Mouse (Mus musculus) lung, embryonic 14.5 days (tissue): Measurements from ENCODE around the gene Wdr82. TPM values are rescaled to one million over a fixed set of nuclear protein-coding genes. Genes with fewer than 3 reads are reported as not detected.
"Not testable (repeated sequence)": the region's sequence is repeated elsewhere in the genome, so short reads cannot be mapped to it uniquely, and the experiment has no call there.

Source experiments
- ATAC-seq: fragments of 200-750 bp; cut with Nextera tagmentation; 2 replicates; pipeline ENCODE4 v1.8.0; 2017; ENCODE audit warnings: mild to moderate bottlenecking, moderate TSS enrichment, moderate library complexity; ENCODE audit not compliant: insufficient read depth
- DNase-seq: peaks from one replicate; pipeline ENCODE4 v3.0.0-alpha.2; 2015
- H3K27ac ChIP-seq: fragments of 300-500 bp; sonication (generic); 2 replicates; pipeline ENCODE4 v1.5.1; 2014; ENCODE audit warnings: low read depth, mild to moderate bottlenecking, moderate library complexity
- H3K27me3 ChIP-seq: fragments of 300-500 bp; sonication (generic); 2 replicates; pipeline ENCODE4 v1.6.1; 2014; ENCODE audit warnings: low read length, control low read depth; ENCODE audit not compliant: insufficient read depth
- H3K36me3 ChIP-seq: fragments of 300-500 bp; sonication (generic); 2 replicates; pipeline ENCODE4 v1.6.1; 2014; ENCODE audit warnings: control low read depth; ENCODE audit not compliant: insufficient read depth
- H3K4me1 ChIP-seq: fragments of 300-500 bp; sonication (generic); 2 replicates; pipeline ENCODE4 v1.6.1; 2014; ENCODE audit warnings: antibody characterized with exemption, control low read depth; ENCODE audit not compliant: insufficient read depth
- H3K4me2 ChIP-seq: fragments of 300-500 bp; sonication (generic); 2 replicates; pipeline ENCODE4 v1.6.1; 2014; ENCODE audit warnings: mild to moderate bottlenecking
- H3K4me3 ChIP-seq: fragments of 300-500 bp; sonication (generic); 2 replicates; pipeline ENCODE4 v1.5.1; 2014; ENCODE audit warnings: low read depth, low read length
- H3K9ac ChIP-seq: fragments of 300-500 bp; sonication (generic); 2 replicates; pipeline ENCODE4 v1.6.1; 2014
- H3K9me3 ChIP-seq: fragments of 300-500 bp; sonication (generic); 2 replicates; pipeline ENCODE4 v1.6.1; 2016; ENCODE audit warnings: low read depth, low read length, control low read depth
- CTCF ChIP-seq: IDR thresholded peaks from 2 replicates; pipeline ENCODE4 v1.5.1; 2016; ENCODE audit warnings: antibody characterized with exemption, low read depth
- WGBS: fragments of 180-500 bp; shearing (Covaris S2); extraction: QIAGEN DNeasy Blood & Tissue Kit; methylation state at CpG from one replicate; pipeline ENCODE4 v1.1.7; 2014; 5-methylcytosine and 5-hydroxymethylcytosine counted together
- polyA plus RNA-seq: library from polyadenylated mRNA; unstranded; fragments of >200 nt; fragmentation: Nextera tagmentation; extraction: Ambion mirVana; gene quantifications from 2 replicates; pipeline ENCODE4 v1.2.1, GENCODE M21; 2014

The Wdr82 gene
- polyA plus RNA-seq, 1 experiment from 2014 or later: 26.9 TPM

- Histone ChIP-seq H3K9me3 (no peaks in the 10 kb centered on the region), H3K4me2 (peak overlapping the region; percentile 63), H3K9ac (peak overlapping the region; percentile 65), H3K27me3 (no peaks in the 10 kb centered on the region), H3K27ac (peak overlapping the region; percentile 95), H3K4me3 (peak overlapping the region; percentile 55), H3K36me3 (no peaks in the 10 kb centered on the region), H3K4me1 (no peaks in the 10 kb centered on the region; the same call in 1 of the 2 replicates)
- 50% methylated on average over 5 of the region's 5 CpGs for WGBS
- peak; percentile 27 for DNase-seq
- TF ChIP-seq CTCF: no peak
- no peak for ATAC-seq
These were observed 10.3 kb upstream of the Wdr82 start for GRCm38 (mm10) chr9:106160426-106160825.

- H3K27ac ChIP-seq: no peak overlapping the region
- H3K9ac ChIP-seq: no peak overlapping the region
- ATAC-seq: no peak
- H3K36me3 ChIP-seq: no peaks in the 10 kb centered on the region
- H3K4me3 ChIP-seq: no peak overlapping the region
- peaks cover 5% of the 10 kb centered on the region; the same call in 1 of the 2 replicates for H3K4me1 ChIP-seq
- H3K9me3 ChIP-seq: no peaks in the 10 kb centered on the region
- DNase-seq: no peak
- H3K27me3 ChIP-seq: no peaks in the 10 kb centered on the region
- no peak for TF ChIP-seq CTCF
- H3K4me2 ChIP-seq: no peak overlapping the region
- 67% methylated on average over 2 of the region's 2 CpGs for WGBS
These were observed 4.0 kb upstream of the Wdr82 start for GRCm38 (mm10) chr9:106166709-106167108.

GRCm38 (mm10) chr9:106167241-106167640 lies 3.5 kb upstream of the Wdr82 start:
- Histone ChIP-seq H3K4me3 (no peak overlapping the region), H3K9me3 (no peaks in the 10 kb centered on the region), H3K4me2 (no peak overlapping the region), H3K9ac (no peak overlapping the region), H3K27me3 (no peaks in the 10 kb centered on the region), H3K4me1 (peaks cover 5% of the 10 kb centered on the region; the same call in 1 of the 2 replicates), H3K27ac (no peak overlapping the region), H3K36me3 (no peaks in the 10 kb centered on the region)
- ATAC-seq (no peak), DNase-seq (no peak)
- no peak for TF ChIP-seq CTCF
- WGBS: 69% methylated on average over 3 of the region's 3 CpGs

DNA sequence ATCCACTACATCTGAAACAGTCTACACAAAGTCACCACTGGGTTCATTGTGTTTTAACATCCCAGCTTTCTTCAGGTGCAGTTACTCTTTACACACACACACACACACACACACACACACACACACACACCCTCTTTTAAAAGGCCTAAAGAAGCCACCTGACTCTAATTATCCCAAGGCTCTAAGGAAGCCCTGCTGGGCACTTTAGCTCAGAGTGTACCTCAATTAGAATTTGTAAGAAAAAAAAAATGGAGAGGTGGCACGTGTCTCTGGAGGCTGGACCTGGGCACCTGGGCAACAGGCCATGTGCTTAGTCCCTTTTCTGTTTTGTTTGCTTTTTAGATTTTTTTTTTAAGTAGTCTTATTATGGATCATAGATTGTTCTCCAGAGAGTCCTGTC lies 3.0 kb upstream of the Wdr82 start:
- no peak overlapping the region for H3K4me2 ChIP-seq
- no peak for TF ChIP-seq CTCF
- ATAC-seq (no peak), DNase-seq (no peak)
- H3K9ac ChIP-seq: no peak overlapping the region
- H3K27me3 ChIP-seq: no peaks in the 10 kb centered on the region
- 38% methylated on average over 1 of the region's 1 CpGs for WGBS
- no peak overlapping the region for H3K27ac ChIP-seq
- H3K4me1 ChIP-seq: peaks cover 5% of the 10 kb centered on the region; the same call in 1 of the 2 replicates
- no peak overlapping the region for H3K4me3 ChIP-seq
- no peaks in the 10 kb centered on the region for H3K36me3 ChIP-seq
- no peaks in the 10 kb centered on the region for H3K9me3 ChIP-seq

GRCm38 (mm10) chr9:106169006-106169405 lies 1.7 kb upstream of the Wdr82 start:
- H3K9me3 ChIP-seq, DNase-seq, H3K27me3 ChIP-seq, H3K36me3 ChIP-seq, H3K4me3 ChIP-seq, H3K4me2 ChIP-seq, H3K9ac ChIP-seq, ATAC-seq, H3K27ac ChIP-seq: not testable (repeated sequence)
- 60% methylated on average over 1 of the region's 1 CpGs for WGBS
- H3K4me1 ChIP-seq: peaks cover 15% of the 10 kb centered on the region

DNA sequence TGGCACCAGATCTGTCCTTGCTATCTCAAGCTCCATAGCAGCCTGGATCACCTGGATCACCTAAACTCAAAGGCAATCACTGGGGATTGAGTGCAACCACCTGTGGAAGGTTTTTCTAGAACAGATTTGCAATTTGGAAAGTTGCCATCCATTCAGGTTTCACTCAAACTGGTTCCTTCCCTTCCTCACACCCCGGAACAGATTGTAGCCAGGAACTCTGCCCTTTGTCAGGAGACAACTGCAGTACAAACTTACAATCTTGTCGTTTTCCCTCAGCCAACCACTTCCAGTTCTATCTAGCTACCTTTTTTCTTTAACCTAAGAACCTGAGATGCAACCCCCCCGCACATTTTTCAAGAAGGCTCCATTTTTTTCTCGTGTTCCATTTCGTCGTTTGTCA lies 811 bp upstream of the Wdr82 start:
- H3K9ac ChIP-seq: peak overlapping the region; percentile 90; the same call in 1 of the 2 replicates
- DNase-seq (no peak), ATAC-seq (no peak)
- no peaks in the 10 kb centered on the region for H3K27me3 ChIP-seq
- peaks cover 19% of the 10 kb centered on the region for H3K4me1 ChIP-seq
- H3K9me3 ChIP-seq: no peaks in the 10 kb centered on the region
- H3K27ac ChIP-seq: no peak overlapping the region
- WGBS: 23% methylated on average over 6 of the region's 6 CpGs
- peak overlapping the region; percentile 96; the same call in 1 of the 2 replicates for H3K4me3 ChIP-seq
- 0 out of 2 replicates have a peak, but pooled peaks cover 9% of the 10 kb centered on the region for H3K36me3 ChIP-seq
- peak overlapping the region; percentile 86 for H3K4me2 ChIP-seq
- no peak for TF ChIP-seq CTCF

- under 1% methylated on average over 29 of the region's 30 CpGs for WGBS
- TF ChIP-seq CTCF: no peak
- peak overlapping the region; percentile 90 for H3K9ac ChIP-seq
- H3K36me3 ChIP-seq: peaks cover 11% of the 10 kb centered on the region
- H3K27me3 ChIP-seq: no peaks in the 10 kb centered on the region
- H3K4me3 ChIP-seq: peak overlapping the region; percentile 96
- no peaks in the 10 kb centered on the region for H3K9me3 ChIP-seq
- peak overlapping the region; percentile 97 for H3K27ac ChIP-seq
- DNase-seq: peak; percentile 80
- peak; percentile 62 for ATAC-seq
- H3K4me2 ChIP-seq: peak overlapping the region; percentile 83
- peaks cover 19% of the 10 kb centered on the region for H3K4me1 ChIP-seq
These were observed 824 bp downstream of the Wdr82 start for GRCm38 (mm10) chr9:106171346-106172158.
